Mouse (Mus musculus) natural killer cell, adult 2 months (primary cell): ENCODE data around the gene Kcnc2.
"Not testable (repeated sequence)": the region's sequence is repeated elsewhere in the genome, so short reads cannot be mapped to it uniquely, and the experiment has no call there.

ENCODE experiments used
- DNase-seq, 2 experiments: peaks; one replicate each; pipeline ENCODE4 v3.0.0; 2022; ENCODE audit warnings: low spot score in 2 of 2

The Kcnc2 gene

DNA sequence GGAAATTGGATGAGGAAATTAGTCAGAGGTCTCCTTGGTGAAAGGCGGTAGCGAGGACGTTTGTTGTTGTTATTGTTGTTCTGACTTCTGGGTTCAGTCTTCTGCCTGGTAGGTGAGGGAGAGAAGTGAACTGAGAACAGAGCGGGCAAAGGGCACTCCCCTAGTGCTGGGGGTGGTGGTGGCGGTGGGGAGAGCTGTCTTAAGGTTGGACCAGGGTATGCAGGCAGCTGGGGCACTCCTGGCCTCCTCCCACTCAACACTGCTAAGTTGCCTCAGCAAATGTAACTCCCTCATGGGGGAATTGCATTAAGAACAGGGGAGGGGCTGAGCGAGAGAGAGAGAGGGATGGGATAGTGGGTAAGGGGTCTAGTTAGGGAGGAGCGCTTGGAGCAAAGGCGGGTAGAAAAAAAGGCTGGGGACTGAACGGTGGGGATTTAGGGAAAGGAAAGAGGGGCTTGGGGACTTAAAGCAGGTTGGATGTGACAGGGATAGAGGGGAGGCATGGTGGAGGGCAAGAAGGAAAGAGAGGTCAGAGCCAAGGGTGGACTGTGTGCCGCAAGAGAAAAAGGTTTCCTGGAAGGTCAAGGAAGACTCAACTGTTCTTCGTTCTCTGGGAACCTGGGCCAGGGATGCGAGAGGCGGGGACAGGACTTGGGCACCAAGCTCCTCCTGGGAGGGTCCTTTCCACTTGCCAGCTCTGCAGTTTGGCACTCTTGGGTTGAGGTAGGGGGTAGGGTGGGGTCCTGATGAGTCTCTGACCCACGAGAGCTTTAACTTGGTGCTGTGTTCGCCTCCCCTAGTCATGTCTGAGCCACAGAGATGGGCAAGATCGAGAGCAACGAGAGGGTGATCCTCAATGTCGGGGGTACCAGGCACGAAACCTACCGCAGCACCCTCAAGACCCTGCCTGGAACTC, at the start of gene Kcnc2:
Gene Kcnc2 (plus strand): TSS at position 235 of the 916 bp plus-strand sequence.
- DNase-seq: no peak

DNA sequence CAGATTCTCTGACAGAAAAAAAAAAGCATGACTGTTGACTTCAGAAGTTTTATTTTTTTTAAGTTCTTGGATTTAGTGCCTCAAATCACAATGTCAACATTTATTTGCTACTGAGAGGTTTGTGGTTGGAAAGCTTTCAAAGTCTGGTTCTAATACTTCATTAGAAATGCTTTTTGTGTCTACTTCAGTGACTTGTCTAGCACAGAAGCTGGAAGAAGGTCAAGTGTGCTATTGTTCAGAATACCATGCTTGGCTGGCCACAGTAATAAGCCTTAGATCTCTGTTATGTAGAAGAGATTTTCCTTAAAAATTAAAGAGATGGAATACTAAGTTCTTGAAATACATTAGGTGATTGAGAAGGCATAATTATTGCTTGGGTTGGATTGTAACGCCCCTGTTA, 43.8 kb upstream of the Kcnc2 start:
- no peak for DNase-seq

DNA sequence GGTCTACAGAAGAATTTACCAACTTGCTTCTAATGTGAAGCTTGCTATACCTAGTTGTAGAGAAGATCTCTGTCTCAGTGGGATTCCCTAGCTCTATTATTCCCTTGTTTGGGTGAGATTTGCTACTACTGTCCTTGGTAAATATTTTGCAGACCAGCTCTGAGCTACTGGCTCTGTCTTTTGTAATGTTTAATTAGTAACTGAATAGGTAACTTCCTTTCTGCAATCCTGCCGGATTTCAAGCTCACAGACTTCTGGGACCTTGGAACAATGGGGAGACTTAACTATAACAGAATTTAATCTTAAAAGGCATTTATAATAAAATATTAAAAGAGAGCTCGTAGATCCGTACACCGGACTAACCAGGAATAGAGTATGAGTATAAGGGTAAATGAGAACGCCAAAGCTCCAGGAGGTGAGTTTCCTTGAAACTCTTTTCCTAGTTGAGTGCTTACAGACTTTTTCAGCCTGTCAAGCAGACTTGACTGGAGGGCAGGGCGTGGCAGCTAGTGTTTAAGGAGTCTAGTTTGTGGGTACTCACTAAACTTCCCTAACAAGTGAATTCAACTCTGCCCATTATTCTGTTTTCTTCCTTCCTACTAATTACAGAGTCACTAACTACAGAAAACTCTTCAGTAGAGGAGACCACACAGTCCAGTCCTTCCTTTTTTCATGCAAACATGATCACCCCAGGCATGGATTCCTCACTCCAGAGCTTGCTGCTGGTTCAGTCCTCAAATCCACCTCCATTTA, 41.7 kb upstream of the Kcnc2 start:
- not testable (repeated sequence) for DNase-seq

DNA sequence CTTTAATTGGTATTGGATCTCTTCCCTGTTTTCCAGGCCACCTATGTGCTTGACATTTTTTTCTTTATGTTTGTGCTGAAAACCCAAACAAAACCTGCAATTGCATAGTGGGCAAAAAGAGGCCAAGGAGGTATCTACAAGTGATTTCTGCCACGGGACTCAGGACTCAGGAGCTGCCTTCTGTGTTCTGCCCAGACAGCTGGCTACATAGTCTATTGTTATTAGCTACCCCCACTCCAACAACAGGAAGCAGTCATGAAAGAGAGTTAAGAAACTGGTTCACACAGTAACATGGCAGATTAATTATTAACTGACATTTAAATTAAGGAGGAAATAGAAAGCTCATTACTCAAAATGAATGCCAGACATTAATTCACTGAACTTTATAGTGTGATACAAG, 38.2 kb upstream of the Kcnc2 start:
- DNase-seq: not testable (repeated sequence)

DNA sequence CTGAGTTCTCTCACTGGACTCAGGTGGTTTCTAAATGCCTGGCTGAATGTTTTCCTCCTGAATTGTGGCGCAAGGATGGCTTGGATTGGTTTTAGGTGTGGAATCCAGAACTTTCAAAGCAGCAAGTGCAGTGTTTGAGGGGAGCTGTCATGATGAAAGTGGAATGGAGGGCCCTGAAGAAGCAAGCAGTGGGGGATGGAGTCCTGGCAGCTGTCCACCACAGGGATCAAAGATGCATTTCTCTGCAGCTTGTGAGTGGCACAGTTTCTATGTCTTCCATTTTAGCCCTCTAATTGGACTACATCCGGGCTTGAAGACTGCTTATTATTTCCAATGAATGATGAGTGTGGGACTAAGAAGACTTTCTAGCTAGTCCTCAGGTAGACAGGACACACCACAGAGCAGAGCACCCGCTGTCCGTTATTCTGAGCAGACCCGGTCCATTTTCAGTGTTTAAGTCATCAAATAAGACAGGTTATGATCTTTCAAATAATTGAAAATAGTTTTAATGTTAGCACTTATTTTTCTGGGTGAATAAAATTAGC, 35.5 kb upstream of the Kcnc2 start:
- DNase-seq: not testable (repeated sequence)

DNA sequence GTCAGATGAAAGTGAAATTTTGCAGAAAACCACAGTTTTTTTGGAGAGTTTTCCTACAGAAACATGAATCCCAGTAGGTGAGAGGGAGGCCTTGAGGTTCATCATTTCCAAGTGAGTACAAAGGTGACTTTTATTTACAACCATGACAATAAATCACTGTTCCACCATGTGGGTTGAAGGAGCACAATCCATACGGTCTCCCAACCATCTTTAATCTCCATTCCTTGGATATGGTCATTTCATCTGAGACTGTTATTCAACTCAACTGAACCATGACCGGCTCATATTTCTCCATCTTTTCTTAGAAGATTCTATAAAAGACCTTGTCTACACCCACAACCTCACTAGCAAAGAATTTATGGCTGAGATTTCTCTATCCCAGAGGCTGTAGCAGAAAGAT, 22.6 kb upstream of the Kcnc2 start:
- no peak for DNase-seq

DNA sequence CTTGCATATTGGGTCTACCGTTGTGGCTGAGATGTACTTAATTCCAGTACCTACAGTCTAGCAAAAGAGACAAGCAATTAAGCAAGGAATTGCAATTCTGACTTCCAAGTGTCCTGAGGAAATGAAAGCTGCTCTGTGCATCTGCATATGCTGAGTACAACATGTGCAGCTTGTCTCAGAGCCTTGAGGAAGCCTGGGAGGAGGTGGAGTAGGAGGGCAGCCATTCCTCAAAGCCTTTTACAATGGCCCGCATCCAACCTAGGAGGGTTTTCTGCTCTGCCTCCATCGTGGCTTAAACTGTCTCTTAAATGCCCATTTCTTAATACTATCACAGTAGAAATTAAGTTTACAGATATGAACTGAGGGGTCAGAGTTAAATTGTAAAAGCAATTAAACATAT, 7.5 kb upstream of the Kcnc2 start:
- no peak for DNase-seq

DNA sequence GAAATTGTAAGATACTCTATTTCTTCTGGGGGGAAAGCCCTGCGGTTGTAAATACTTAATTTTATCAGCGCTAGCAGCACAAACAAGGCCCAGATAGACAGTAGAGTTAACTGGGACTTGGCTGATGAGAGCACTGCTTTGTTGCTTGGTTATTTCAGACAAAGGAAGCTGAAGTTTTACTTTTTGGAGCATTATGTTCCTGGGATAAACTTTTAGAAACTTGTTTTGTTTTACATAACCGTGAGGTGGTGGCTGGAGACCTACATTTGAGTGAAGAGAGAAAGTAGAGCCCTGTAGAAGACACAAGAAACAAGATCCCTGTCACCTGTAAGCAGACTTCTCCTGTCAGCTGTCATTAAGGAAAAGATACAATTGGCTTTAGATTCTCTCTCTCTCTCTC, 1.4 kb upstream of the Kcnc2 start:
- no peak for DNase-seq

DNA sequence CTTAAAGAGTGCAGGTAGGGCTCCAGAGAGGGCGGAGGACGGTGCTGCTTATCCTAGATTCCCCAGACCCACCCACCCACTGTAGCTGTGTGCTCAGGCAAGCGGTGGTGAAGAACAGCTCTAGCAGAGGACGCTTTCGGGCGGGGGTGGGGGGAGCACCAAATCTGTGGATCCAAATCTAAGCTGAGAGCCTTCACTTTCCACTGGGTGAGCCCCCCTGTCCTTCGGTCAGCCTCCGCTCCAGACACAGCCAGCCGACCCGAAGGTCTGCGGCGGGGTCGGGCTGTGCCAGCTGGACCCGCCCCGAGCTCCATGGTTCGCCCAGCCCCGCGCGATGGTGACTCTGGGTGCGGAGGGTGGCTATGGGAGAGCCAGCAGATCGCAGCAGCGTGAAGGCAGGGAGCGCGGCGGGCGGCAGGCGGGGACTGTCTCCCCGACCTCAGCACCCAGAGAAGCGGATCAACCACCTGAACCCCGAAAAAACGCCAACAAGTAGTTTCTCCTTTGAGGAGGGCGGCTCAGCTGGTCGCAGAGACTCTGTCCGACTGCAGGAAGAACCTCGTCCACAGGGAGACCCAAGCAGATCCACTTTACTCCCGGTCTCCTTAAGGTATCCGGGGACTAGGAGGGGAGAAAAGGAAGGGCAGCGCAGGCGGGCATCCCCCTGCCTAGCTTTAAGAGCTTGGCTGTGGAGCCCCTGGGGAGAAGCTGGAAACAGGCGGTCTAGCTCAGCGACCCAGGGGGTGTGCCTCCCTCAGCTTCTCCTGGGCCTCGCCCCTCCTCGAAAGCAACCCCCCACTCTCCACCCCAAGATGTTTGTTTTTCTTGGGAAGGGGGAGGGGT, 761 bp upstream of the Kcnc2 start:
- no peak for DNase-seq

DNA sequence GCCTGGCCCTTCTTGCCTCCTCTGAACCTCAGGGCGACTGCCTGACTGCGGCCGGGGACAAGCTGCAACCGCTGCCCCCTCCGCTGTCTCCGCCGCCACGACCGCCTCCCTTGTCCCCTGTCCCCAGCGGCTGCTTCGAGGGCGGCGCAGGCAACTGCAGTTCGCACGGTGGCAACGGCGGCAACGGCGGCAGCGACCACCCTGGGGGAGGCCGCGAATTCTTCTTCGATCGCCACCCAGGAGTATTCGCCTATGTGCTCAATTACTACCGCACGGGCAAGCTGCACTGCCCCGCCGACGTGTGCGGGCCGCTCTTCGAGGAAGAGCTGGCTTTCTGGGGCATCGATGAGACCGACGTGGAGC, 863 bp downstream of the Kcnc2 start:
- DNase-seq: no peak

DNA sequence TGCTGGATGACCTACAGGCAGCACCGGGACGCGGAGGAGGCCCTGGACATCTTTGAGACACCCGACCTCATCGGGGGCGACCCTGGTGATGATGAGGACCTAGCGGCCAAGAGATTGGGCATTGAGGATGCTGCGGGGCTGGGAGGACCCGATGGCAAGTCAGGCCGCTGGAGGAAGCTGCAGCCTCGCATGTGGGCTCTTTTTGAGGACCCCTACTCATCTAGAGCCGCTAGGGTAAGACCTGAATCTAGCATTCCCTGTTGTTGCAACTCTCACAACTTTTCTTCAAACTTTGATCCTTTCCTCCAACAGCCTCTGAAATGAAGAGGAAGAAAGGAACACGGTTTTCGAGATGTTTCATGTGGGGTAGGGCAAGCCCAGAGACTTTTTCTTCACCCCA, 1.2 kb downstream of the Kcnc2 start:
- DNase-seq: no peak

DNA sequence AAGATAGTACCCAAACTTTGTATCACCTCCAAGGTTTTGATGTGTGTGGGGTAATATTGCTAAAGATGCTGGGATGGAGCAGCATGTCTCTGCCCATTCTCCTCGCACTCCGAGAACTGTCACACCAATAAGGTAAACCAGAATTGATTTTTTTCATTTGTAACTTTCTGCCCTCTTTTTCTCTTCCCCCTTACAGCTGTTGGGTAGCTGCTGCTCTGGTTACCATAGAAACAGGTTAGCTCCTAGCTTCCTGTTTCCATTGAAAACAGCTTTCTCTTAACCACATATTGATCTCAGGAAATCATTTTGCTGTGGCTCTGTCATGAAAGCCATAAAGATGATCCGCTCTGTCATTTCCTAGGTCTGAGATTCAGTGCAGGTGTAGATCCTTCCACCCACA, 7.1 kb downstream of the Kcnc2 start:
- no peak for DNase-seq

DNA sequence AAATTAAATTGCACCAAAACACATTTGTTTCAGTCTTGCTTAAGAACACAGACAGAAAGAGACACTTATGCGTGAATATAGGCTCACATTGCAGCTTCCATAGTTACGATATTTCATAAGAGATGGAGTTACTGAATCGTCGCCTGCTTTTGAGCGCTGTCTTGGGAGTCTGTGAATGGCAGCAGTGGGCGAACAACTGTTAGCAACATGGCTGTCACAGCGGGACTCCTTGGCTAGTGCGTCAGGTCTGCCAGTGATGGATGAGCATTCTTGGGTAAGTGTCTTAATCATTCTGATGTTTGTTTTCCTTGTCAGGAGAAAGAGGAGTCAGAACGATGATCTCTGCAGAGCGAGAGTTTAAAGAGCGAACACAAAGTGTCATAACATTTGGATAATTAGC, 44.2 kb downstream of the Kcnc2 start:
- DNase-seq: no peak

DNA sequence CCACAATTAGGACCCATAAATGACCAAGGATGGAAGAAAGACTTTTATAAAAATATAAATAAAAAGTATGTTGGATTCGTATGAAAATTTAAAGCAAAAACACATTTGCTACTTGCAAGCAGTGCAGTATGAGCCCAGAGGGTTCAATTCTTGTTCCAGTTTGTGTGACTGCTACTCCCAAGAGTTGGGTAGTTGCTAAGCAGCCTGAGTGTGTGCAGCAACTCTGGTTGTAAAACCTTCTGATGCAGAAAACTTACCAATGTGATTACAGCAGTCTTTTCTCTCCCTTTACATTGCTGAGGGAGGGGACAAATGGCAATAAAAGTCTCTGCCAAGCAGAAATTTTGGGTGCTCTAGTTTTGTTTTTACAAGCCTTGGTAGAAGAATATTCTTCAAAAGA, 46.9 kb downstream of the Kcnc2 start:
- DNase-seq: no peak

DNA sequence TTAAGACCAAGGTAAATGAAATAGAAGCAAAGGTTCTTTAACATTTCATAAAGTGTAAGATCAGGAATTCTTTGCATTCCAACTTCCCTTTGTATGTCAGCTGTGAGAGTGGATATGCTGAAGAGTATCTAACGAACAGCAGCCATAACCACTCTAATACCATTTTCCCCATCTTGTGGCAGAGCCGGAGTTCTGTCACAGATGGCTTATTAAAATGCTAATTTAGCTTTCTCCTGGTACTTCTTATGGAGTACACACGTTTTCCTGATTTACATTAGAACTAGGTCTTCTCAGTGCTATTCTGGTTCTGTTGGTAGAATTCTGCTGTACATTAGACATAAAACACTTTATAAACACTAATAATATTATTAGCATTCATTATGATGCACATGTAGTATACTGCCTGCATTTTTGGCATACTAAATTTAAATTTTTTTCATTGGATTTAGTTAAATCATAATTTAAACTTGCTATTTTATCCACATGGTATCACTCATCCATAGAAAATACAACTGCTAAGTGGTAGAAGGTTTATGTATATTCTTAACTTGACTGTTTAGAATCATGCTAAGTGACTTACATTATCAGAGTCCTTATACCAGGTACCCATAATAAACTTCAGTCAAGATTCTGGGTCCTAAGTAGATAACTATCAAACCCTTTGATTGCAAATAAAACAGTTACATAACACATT, 86.9 kb downstream of the Kcnc2 start:
- no peak for DNase-seq

DNA sequence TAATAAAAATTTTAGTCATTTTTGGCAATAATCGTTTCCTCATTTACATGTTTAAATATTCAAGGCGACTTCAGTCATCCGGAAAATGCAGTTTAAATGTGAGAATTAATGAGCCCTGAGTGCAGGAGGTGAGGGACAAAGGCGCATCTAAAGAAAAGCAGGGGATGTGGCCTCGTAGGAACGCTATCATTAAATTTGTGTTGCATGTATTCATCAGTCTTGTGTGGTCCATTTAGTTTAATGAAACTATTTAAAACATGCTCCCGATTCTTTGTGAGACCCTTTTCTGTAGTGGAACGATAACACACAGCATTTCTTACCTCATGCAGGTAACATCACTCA, 87.4 kb downstream of the Kcnc2 start:
- DNase-seq: no peak

DNA sequence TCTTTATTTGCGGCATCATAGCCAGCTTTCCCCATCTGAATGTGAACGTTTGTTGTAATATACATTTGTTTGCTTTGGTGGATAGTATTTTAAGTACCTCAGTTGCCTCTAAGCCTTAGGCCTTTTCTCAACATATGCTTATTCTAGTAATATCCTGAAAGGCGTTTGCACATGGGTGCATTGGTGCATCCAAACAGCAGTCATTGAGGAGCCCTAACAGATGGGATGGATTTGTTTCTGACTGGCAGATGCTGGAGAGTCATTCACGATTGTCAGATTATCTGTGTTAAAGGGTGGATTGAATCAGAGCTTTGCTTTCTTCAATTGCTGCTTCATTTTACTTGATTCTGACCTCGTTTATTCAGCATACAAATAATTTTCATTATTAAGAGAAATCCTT, 89.8 kb downstream of the Kcnc2 start:
- no peak for DNase-seq

DNA sequence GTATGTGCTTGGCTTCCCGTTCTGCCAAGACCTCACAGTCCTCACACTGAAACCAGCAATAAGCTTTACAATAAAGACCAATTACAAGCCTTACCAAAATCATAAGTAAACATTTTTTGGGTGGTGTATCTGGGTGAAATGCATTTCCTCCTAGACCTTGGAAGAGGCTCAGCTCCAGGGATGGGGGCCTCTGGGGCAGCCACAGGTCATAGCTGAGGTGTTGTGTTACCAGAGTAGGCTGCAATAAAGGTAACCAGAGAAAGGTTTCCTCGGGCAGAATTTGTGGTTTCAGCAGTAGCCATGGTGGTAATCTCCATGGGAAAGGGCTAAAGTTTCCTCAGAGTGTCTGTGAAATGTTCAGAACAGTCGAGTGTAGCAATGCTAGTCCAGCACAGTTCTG, 97.4 kb downstream of the Kcnc2 start:
- DNase-seq: no peak

DNA sequence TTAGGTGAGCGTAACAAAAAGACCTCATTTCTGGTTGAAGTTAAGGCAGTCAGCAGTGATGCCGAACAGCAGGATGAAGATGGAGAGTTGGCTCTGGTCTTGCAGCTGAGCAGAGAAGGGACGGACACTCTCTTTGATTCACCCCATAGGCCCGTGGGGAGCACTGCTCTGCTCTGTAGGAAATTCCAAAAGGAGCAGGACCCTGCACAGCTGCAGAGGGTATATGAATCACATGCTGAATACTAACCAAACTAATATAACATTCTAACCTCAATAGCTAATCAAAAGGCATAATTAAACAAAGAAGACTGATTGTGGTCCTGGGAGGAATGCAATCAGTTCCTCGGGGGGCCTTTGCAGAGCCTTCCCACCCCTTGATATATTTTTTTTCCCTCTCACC, 106.2 kb downstream of the Kcnc2 start:
- no peak for DNase-seq

DNA sequence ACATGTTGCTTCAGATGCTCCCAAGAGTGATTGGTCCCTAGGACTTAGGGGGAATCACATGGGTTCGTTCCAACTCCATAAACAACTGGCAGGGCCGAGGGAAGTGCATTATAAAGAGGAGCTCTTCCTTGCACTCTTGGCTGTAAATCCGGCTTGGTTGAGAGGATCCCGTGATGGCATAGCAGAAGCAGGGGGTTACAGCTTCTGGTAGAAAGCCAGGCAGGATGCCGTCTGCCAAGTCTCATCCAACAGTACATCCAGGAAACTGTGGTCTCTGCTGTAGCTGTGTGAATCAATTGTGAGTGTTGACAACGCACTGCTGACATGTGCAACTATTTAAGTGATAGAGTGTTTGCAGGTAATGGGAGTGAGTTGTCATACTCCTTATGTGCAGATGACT, 107.5 kb downstream of the Kcnc2 start:
- DNase-seq: no peak

DNA sequence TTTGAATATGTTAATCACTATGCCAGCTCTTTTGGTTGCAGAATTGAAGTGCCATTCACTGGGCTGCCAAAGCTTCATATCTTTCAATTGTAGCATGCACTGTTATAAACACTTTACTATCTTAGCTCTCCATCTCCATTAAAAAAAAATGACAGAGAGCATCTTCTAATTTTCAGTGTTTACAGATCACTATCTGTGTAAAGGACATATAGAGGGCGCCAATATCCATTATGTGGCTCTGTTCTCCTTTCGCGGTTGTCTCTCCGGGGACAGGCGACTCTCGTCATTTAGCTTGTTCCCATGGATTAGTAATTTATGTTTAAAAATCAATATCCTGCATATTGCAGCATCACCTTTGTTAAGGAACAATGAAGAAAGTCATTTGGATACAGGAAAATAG, 109.7 kb downstream of the Kcnc2 start:
- DNase-seq: no peak
